Mouse (Mus musculus): ENCODE data around the gene Clec16a. TPM values are rescaled to one million over a fixed set of nuclear protein-coding genes. Genes with fewer than 3 reads are reported as not detected.

Clec16a gene
- polyA plus RNA-seq, 1 experiment from 2014 or later = 31.5 TPM

GRCm38 (mm10) chr16:10607802-10608201 lies 62.7 kb downstream of the Clec16a start:
- 82% methylated on average over 3 of the region's 3 CpGs for WGBS
- ATAC-seq (ENCODE audit: insufficient read depth, low FRiP score, low read depth) = no peak

GRCm38 (mm10) chr16:10609921-10610320 lies 64.8 kb downstream of the Clec16a start:
- Histone ChIP-seq H3K27me3 (replicated peaks) (no peaks in the 10 kb centered on the region), H3K9ac (no peak overlapping the region), H3K4me3 (replicated peaks) (no peak overlapping the region), H3K4me1 (no peaks in the 10 kb centered on the region), H3K9me3 (no peaks in the 10 kb centered on the region), H3K36me3 (peaks cover 4% of the 10 kb centered on the region; the same call in 1 of the 2 replicates), H3K27ac (no peak overlapping the region), H3K4me2 (no peak overlapping the region)
- WGBS = 90% methylated on average over 7 of the region's 7 CpGs
- no peak for ATAC-seq (ENCODE audit: insufficient read depth, low FRiP score, low read depth)

More at GRCm38 (mm10) chr16:10607802-10608201, 62.7 kb downstream of the Clec16a start:
- Histone ChIP-seq H3K9ac (no peak overlapping the region), H3K4me2 (no peak overlapping the region), H3K27me3 (replicated peaks) (no peaks in the 10 kb centered on the region), H3K9me3 (no peaks in the 10 kb centered on the region), H3K27ac (no peak overlapping the region), H3K4me1 (no peaks in the 10 kb centered on the region), H3K4me3 (replicated peaks) (no peak overlapping the region), H3K36me3 (peaks cover 4% of the 10 kb centered on the region; the same call in 1 of the 2 replicates)

- ATAC-seq (ENCODE audit: insufficient read depth, low FRiP score, low read depth) = no peak
- no peaks in the 10 kb centered on the region for H3K4me1 ChIP-seq
- no peaks in the 10 kb centered on the region for H3K27me3 ChIP-seq (replicated peaks)
- 78% methylated on average over 6 of the region's 6 CpGs for WGBS
- no peak overlapping the region for H3K4me2 ChIP-seq
- no peak overlapping the region for H3K9ac ChIP-seq
- H3K27ac ChIP-seq = no peak overlapping the region
- H3K36me3 ChIP-seq = peaks cover 7% of the 10 kb centered on the region
- H3K4me3 ChIP-seq (replicated peaks) = no peak overlapping the region
- H3K9me3 ChIP-seq = no peaks in the 10 kb centered on the region
Observed at GRCm38 (mm10) chr16:10610801-10611200, 65.7 kb downstream of the Clec16a start.

- H3K36me3 ChIP-seq = peaks cover 9% of the 10 kb centered on the region
- 85% methylated on average over 4 of the region's 4 CpGs for WGBS
- no peak overlapping the region for H3K27ac ChIP-seq
- H3K27me3 ChIP-seq (replicated peaks) = no peaks in the 10 kb centered on the region
- H3K4me3 ChIP-seq (replicated peaks) = no peak overlapping the region
- no peak overlapping the region for H3K4me2 ChIP-seq
- no peaks in the 10 kb centered on the region for H3K4me1 ChIP-seq
- ATAC-seq (ENCODE audit: insufficient read depth, low FRiP score, low read depth) = no peak
- H3K9me3 ChIP-seq = no peaks in the 10 kb centered on the region
- H3K9ac ChIP-seq = no peak overlapping the region
Observed at GRCm38 (mm10) chr16:10611306-10611705, 66.2 kb downstream of the Clec16a start.

GRCm38 (mm10) chr16:10613996-10614395 lies 68.9 kb downstream of the Clec16a start:
- H3K9me3 ChIP-seq = no peaks in the 10 kb centered on the region
- peaks cover 9% of the 10 kb centered on the region for H3K36me3 ChIP-seq
- H3K9ac ChIP-seq = no peak overlapping the region
- no peaks in the 10 kb centered on the region for H3K4me1 ChIP-seq
- no peak overlapping the region for H3K4me2 ChIP-seq
- no peak for ATAC-seq (ENCODE audit: insufficient read depth, low FRiP score, low read depth)
- H3K4me3 ChIP-seq (replicated peaks) = no peak overlapping the region
- no peaks in the 10 kb centered on the region for H3K27me3 ChIP-seq (replicated peaks)
- WGBS = 90% methylated on average over 2 of the region's 2 CpGs
- H3K27ac ChIP-seq = no peak overlapping the region

GRCm38 (mm10) chr16:10620961-10621614 lies 75.9 kb downstream of the Clec16a start:
- 0 out of 2 replicates have a peak, but pooled peaks cover 5% of the 10 kb centered on the region for H3K36me3 ChIP-seq
- H3K4me2 ChIP-seq = no peak overlapping the region
- peaks cover 3% of the 10 kb centered on the region; the same call in 1 of the 2 replicates for H3K4me1 ChIP-seq
- peak overlapping the region; percentile 36; the same call in 1 of the 2 replicates for H3K27ac ChIP-seq
- H3K27me3 ChIP-seq (replicated peaks) = no peaks in the 10 kb centered on the region
- H3K9ac ChIP-seq = no peak overlapping the region
- no peak for ATAC-seq (ENCODE audit: insufficient read depth, low FRiP score, low read depth)
- 55% methylated on average over 6 of the region's 6 CpGs for WGBS
- no peaks in the 10 kb centered on the region for H3K9me3 ChIP-seq
- H3K4me3 ChIP-seq (replicated peaks) = no peak overlapping the region

- H3K9me3 ChIP-seq = no peaks in the 10 kb centered on the region
- no peaks in the 10 kb centered on the region for H3K27me3 ChIP-seq (replicated peaks)
- no peak overlapping the region for H3K4me2 ChIP-seq
- 35% methylated on average over 1 of the region's 1 CpGs for WGBS
- H3K9ac ChIP-seq = no peak overlapping the region
- peak overlapping the region; percentile 36; the same call in 1 of the 2 replicates for H3K27ac ChIP-seq
- ATAC-seq (ENCODE audit: insufficient read depth, low FRiP score, low read depth) = no peak; the same call in 1 of the 2 replicates
- H3K4me1 ChIP-seq = peaks cover 3% of the 10 kb centered on the region; the same call in 1 of the 2 replicates
- H3K4me3 ChIP-seq (replicated peaks) = no peak overlapping the region
- H3K36me3 ChIP-seq = 0 out of 2 replicates have a peak, but pooled peaks cover 5% of the 10 kb centered on the region
Observed at GRCm38 (mm10) chr16:10621710-10622109, 76.6 kb downstream of the Clec16a start.

- ATAC-seq (ENCODE audit: insufficient read depth, low FRiP score, low read depth) = no peak
- Histone ChIP-seq H3K27ac (no peak overlapping the region), H3K9ac (no peak overlapping the region), H3K4me2 (no peak overlapping the region), H3K9me3 (no peaks in the 10 kb centered on the region), H3K4me3 (replicated peaks) (no peak overlapping the region), H3K27me3 (replicated peaks) (no peaks in the 10 kb centered on the region), H3K36me3 (peaks cover 8% of the 10 kb centered on the region; the same call in 1 of the 2 replicates), H3K4me1 (peaks cover 8% of the 10 kb centered on the region; the same call in 1 of the 2 replicates)
- WGBS = 85% methylated on average over 1 of the region's 1 CpGs
Observed at GRCm38 (mm10) chr16:10626116-10626515, 81.0 kb downstream of the Clec16a start.

- H3K9ac ChIP-seq = no peak overlapping the region
- no peak overlapping the region for H3K4me2 ChIP-seq
- no peaks in the 10 kb centered on the region for H3K27me3 ChIP-seq (replicated peaks)
- H3K36me3 ChIP-seq = peaks cover 8% of the 10 kb centered on the region; the same call in 1 of the 2 replicates
- peaks cover 5% of the 10 kb centered on the region; the same call in 1 of the 2 replicates for H3K4me1 ChIP-seq
- no peak overlapping the region for H3K27ac ChIP-seq
- H3K9me3 ChIP-seq = no peaks in the 10 kb centered on the region
- ATAC-seq (ENCODE audit: insufficient read depth, low FRiP score, low read depth) = no peak
- no peak overlapping the region for H3K4me3 ChIP-seq (replicated peaks)
- 88% methylated on average over 6 of the region's 6 CpGs for WGBS
Observed at GRCm38 (mm10) chr16:10627136-10627668, 82.1 kb downstream of the Clec16a start.

GRCm38 (mm10) chr16:10628030-10628555 lies 83.0 kb downstream of the Clec16a start:
- ATAC-seq (ENCODE audit: insufficient read depth, low FRiP score, low read depth) = no peak
- H3K9ac ChIP-seq = no peak overlapping the region
- no peak overlapping the region for H3K4me2 ChIP-seq
- H3K27ac ChIP-seq = no peak overlapping the region
- no peaks in the 10 kb centered on the region for H3K9me3 ChIP-seq
- peaks cover 5% of the 10 kb centered on the region; the same call in 1 of the 2 replicates for H3K4me1 ChIP-seq
- H3K36me3 ChIP-seq = peaks cover 8% of the 10 kb centered on the region; the same call in 1 of the 2 replicates
- H3K27me3 ChIP-seq (replicated peaks) = no peaks in the 10 kb centered on the region
- WGBS = 74% methylated on average over 4 of the region's 4 CpGs
- no peak overlapping the region for H3K4me3 ChIP-seq (replicated peaks)

- H3K4me3 ChIP-seq (replicated peaks) = no peak overlapping the region
- peaks cover 8% of the 10 kb centered on the region; the same call in 1 of the 2 replicates for H3K36me3 ChIP-seq
- peak; percentile 92 for ATAC-seq (ENCODE audit: insufficient read depth, low FRiP score, low read depth)
- no peaks in the 10 kb centered on the region for H3K27me3 ChIP-seq (replicated peaks)
- 29% methylated on average over 3 of the region's 3 CpGs for WGBS
- no peak overlapping the region for H3K9ac ChIP-seq
- H3K27ac ChIP-seq = peak overlapping the region; percentile 13
- H3K4me1 ChIP-seq = peaks cover 5% of the 10 kb centered on the region; the same call in 1 of the 2 replicates
- H3K9me3 ChIP-seq = no peaks in the 10 kb centered on the region
- H3K4me2 ChIP-seq = no peak overlapping the region
Observed at GRCm38 (mm10) chr16:10628960-10629359, 83.8 kb downstream of the Clec16a start.

- Histone ChIP-seq H3K4me3 (replicated peaks) (no peak overlapping the region), H3K27ac (peak overlapping the region; percentile 13), H3K4me2 (no peak overlapping the region), H3K9ac (no peak overlapping the region), H3K9me3 (no peaks in the 10 kb centered on the region), H3K36me3 (peaks cover 8% of the 10 kb centered on the region; the same call in 1 of the 2 replicates), H3K27me3 (replicated peaks) (no peaks in the 10 kb centered on the region), H3K4me1 (peaks cover 5% of the 10 kb centered on the region; the same call in 1 of the 2 replicates)
- WGBS = 58% methylated on average over 3 of the region's 3 CpGs
- ATAC-seq (ENCODE audit: insufficient read depth, low FRiP score, low read depth) = no peak
Observed at GRCm38 (mm10) chr16:10629361-10629760, 84.2 kb downstream of the Clec16a start.

All from stomach, embryonic 15.5 days (tissue).